Mouse (Mus musculus) adrenal gland, adult 10 weeks (tissue): ENCODE data around the gene Deaf1. TPM values are rescaled to one million over a fixed set of nuclear protein-coding genes. Genes with fewer than 3 reads are reported as not detected.

Source experiments
- polyA plus RNA-seq: library from polyadenylated mRNA; stranded (reverse); fragments of 350-450 nt; fragmentation: Illumina TruSeq; extraction: RNeasy Lipid Tissue Mini Kit (QIAGEN cat#74804); gene quantifications from one replicate; pipeline ENCODE4 v1.2.3, GENCODE M21; 2014; ENCODE audit warnings: low read depth, low replicate concordance

The Deaf1 gene
- polyA plus RNA-seq: 0.93 TPM

DNA sequence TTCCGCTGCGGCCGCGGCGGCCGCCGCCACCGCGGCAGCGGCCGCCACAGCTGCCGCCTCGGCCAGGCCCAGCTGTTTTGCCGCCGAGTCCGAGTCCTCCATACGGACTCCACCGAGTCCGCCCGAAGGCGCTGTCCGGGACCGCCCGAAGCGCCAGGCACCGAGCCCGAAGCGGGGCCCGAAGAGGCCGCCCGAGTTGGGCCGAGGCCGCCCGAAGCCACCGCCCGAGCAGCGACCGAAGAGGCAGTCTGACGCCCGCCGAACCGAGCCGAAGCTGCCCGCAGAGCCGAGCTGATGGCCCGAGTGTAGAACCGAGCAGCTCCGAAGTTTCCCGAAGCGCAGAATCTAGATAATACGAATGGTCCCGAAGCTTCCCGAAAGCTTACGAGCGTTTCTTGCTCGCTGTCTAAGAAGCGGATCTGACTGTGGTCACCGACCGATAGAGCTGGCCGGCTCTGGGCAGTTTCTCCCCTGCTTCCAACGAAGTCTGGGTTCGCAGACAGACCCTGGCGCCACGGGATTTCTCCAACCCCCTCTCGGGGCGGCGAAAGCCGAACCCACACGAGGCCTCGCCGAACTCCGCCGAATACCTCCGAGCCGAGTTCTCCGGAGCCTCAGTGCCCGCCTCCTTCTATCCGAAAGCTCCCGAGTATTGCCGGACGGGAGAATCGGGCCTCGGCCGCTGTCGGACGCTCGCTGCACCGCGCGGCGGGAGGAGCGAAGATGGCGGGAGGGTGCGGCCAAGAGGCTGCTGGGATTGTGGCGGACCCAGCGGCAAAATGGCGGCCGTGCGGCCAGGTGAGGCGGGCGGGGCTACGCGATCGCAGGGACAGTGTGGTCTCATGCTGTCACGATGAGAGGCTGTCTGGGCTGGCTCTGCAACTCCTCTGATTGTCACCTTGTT is at the start of gene Deaf1, which contains the start of gene Tmem80:
Deaf1 (minus strand) TSS at position 222 of the 904 bp plus-strand sequence.
Tmem80 (plus strand) TSS at position 271 of the 904 bp plus-strand sequence.

DNA sequence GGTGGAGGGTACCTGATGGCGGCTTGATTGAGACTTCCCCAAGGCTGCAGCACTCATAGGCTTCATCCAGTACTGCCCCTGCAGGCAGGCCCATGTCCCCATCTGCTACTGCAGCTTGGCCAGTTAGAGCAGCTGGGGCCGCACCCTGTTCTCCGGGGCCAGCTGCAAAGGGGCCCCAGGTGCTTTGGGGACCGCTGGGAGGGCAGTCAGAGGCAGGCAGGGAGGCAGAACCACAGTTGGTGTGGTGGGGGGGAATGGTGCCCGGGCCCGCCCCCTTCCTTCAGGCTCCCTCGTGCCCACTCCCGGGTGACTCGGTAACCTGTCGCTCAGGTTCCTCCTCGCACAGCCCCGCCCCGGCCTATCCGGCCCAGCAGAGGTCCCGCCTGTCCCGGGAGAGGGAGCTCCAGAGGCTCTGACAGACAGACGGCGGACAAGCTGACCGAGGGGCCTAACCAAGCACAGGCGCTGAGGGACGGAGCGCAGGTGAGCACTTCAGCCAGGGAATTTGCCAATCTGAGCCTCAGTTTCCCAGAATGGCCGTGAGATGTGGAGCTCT is 11.2 kb upstream of the Deaf1 start, which contains the start of gene Eps8l2:
Eps8l2 (plus strand) TSS at position 305 of the 556 bp plus-strand sequence.

GRCm38 (mm10) chr7:141291921-141292582 is 35.4 kb downstream of the Deaf1 start, which contains the start of gene Drd4:
Gene Drd4, plus strand, starts transcription at chr7:141292006.

GRCm38 (mm10) chr7:141278766-141279590 is 48.5 kb downstream of the Deaf1 start, which contains the start of gene Sct:
Gene Sct, minus strand, starts transcription at chr7:141279133.

GRCm38 (mm10) chr7:141276546-141276945 is 50.9 kb downstream of the Deaf1 start, which contains the start of gene Cdhr5:
Gene Cdhr5, minus strand, starts transcription at chr7:141276786.

GRCm38 (mm10) chr7:141265739-141266561 is 61.5 kb downstream of the Deaf1 start, which contains the start of gene Irf7:
Gene Irf7, minus strand, starts transcription at chr7:141266481.

Other genes with a start within 250 kb of the Deaf1 start
- gene Pkp3, start 249.5 kb downstream of the Deaf1 start, polyA plus RNA-seq: not detected
- gene Sigirr, start 227.1 kb downstream of the Deaf1 start, polyA plus RNA-seq: not detected
- not detected for gene Ano9, start 209.9 kb downstream of the Deaf1 start, polyA plus RNA-seq
- 20.6 TPM for gene Ptdss2, start 205.3 kb downstream of the Deaf1 start, polyA plus RNA-seq
- 5.4 TPM for gene Rnh1, start 154.8 kb downstream of the Deaf1 start, polyA plus RNA-seq
- 8.7 TPM for gene Hras, start 133.7 kb downstream of the Deaf1 start, polyA plus RNA-seq
- 0.58 TPM for gene Lrrc56, start 133.5 kb downstream of the Deaf1 start, polyA plus RNA-seq
- not detected for gene Lmntd2, start 113.6 kb downstream of the Deaf1 start, polyA plus RNA-seq
- gene Rassf7, start 111.8 kb downstream of the Deaf1 start, polyA plus RNA-seq: 0.64 TPM
- 17.6 TPM for gene Phrf1, start 98.9 kb downstream of the Deaf1 start, polyA plus RNA-seq
- 19.8 TPM for gene Irf7, start 61.2 kb downstream of the Deaf1 start, polyA plus RNA-seq
- 1.3 TPM for gene Cdhr5, start 50.9 kb downstream of the Deaf1 start, polyA plus RNA-seq
- gene Sct, start 48.6 kb downstream of the Deaf1 start, polyA plus RNA-seq: not detected
- not detected for gene Drd4, start 35.7 kb downstream of the Deaf1 start, polyA plus RNA-seq
- 18.5 TPM for gene Tmem80, start within 50 bp of the Deaf1 start, polyA plus RNA-seq
- gene Eps8l2, start 11.2 kb upstream of the Deaf1 start, polyA plus RNA-seq: not detected
- 37.2 TPM for gene Taldo1, start 64.5 kb upstream of the Deaf1 start, polyA plus RNA-seq
- 9.3 TPM for gene Gatd1, start 86.4 kb upstream of the Deaf1 start, polyA plus RNA-seq
- gene Cend1, start 101.8 kb upstream of the Deaf1 start, polyA plus RNA-seq: 1.0 TPM
- gene Slc25a22, start 110.2 kb upstream of the Deaf1 start, polyA plus RNA-seq: 2.9 TPM
- gene Pidd1, start 116.3 kb upstream of the Deaf1 start, polyA plus RNA-seq: 0.23 TPM
- 10.8 TPM for gene Rplp2, start 119.7 kb upstream of the Deaf1 start, polyA plus RNA-seq
- 15.2 TPM for gene Pnpla2, start 127.5 kb upstream of the Deaf1 start, polyA plus RNA-seq
- not detected for gene Cracr2b, start 133.4 kb upstream of the Deaf1 start, polyA plus RNA-seq
- gene Cd151, start 139.7 kb upstream of the Deaf1 start, polyA plus RNA-seq: 96.8 TPM
- 6.1 TPM for gene Polr2l, start 147.4 kb upstream of the Deaf1 start, polyA plus RNA-seq
- gene Tspan4, start 147.6 kb upstream of the Deaf1 start, polyA plus RNA-seq: 1.6 TPM
- 7.0 TPM for gene Chid1, start 212.2 kb upstream of the Deaf1 start, polyA plus RNA-seq
- gene Ap2a2, start 234.5 kb upstream of the Deaf1 start, polyA plus RNA-seq: 45.8 TPM